Mouse (Mus musculus) forebrain, embryonic 11.5 days (tissue): ENCODE data around the gene Nectin2. TPM values are rescaled to one million over a fixed set of nuclear protein-coding genes. Genes with fewer than 3 reads are reported as not detected.

Source experiments
- ATAC-seq: fragments of 200-750 bp; cut with Nextera tagmentation; replicated peaks from 2 replicates; pipeline ENCODE4 v1.8.0; 2017; ENCODE audit warnings: moderate TSS enrichment; ENCODE audit not compliant: low FRiP score
- DNase-seq: peaks from one replicate; pipeline ENCODE4 v3.0.0-alpha.2; 2017; ENCODE audit warnings: low spot score
- H3K27ac ChIP-seq: fragments of 300-500 bp; sonication (generic); 2 replicates; pipeline ENCODE4 v1.5.1; 2014; ENCODE audit warnings: low read depth, low read length
- H3K27me3 ChIP-seq: fragments of 300-500 bp; sonication (generic); 2 replicates; pipeline ENCODE4 v1.6.1; 2014; ENCODE audit warnings: mild to moderate bottlenecking, low read length, mixed read lengths; ENCODE audit not compliant: control insufficient read depth, insufficient read depth
- H3K36me3 ChIP-seq: fragments of 300-500 bp; sonication (generic); 2 replicates; pipeline ENCODE4 v1.6.1; 2014; ENCODE audit warnings: mild to moderate bottlenecking, low read length, moderate library complexity, mixed read lengths; ENCODE audit not compliant: control insufficient read depth, insufficient read depth
- H3K4me1 ChIP-seq: fragments of 300-500 bp; sonication (generic); replicated peaks from 2 replicates; pipeline ENCODE4 v1.6.1; 2014; ENCODE audit warnings: low read length, mixed read lengths; ENCODE audit not compliant: control insufficient read depth, insufficient read depth
- H3K4me2 ChIP-seq: fragments of 300-500 bp; sonication (generic); 2 replicates; pipeline ENCODE4 v1.6.1; 2014; ENCODE audit warnings: low read depth, mild to moderate bottlenecking, low read length, moderate library complexity, mixed read lengths; ENCODE audit not compliant: severe bottlenecking
- H3K4me3 ChIP-seq: fragments of 300-500 bp; sonication (generic); 2 replicates; pipeline ENCODE4 v1.5.1; 2014; ENCODE audit warnings: low read depth, low read length
- H3K9ac ChIP-seq: fragments of 300-500 bp; sonication (generic); 2 replicates; pipeline ENCODE4 v1.6.1; 2014; ENCODE audit warnings: low read length
- H3K9me3 ChIP-seq: fragments of 300-500 bp; sonication (generic); 2 replicates; pipeline ENCODE4 v1.6.1; 2016; ENCODE audit warnings: low read length, mixed read lengths; ENCODE audit not compliant: control insufficient read depth
- WGBS: fragments of 180-500 bp; shearing (Covaris S2); extraction: QIAGEN DNeasy Blood & Tissue Kit; methylation state at CpG from one replicate; pipeline ENCODE4 v1.1.7; 2014; 5-methylcytosine and 5-hydroxymethylcytosine counted together
- polyA plus RNA-seq: library from polyadenylated mRNA; unstranded; fragments of >200 nt; fragmentation: Nextera tagmentation; extraction: Ambion mirVana; gene quantifications from 2 replicates; pipeline ENCODE4 v1.2.1, GENCODE M21; 2014

Gene Nectin2
- polyA plus RNA-seq, 1 experiment from 2014 or later: 56.0 TPM

DNA sequence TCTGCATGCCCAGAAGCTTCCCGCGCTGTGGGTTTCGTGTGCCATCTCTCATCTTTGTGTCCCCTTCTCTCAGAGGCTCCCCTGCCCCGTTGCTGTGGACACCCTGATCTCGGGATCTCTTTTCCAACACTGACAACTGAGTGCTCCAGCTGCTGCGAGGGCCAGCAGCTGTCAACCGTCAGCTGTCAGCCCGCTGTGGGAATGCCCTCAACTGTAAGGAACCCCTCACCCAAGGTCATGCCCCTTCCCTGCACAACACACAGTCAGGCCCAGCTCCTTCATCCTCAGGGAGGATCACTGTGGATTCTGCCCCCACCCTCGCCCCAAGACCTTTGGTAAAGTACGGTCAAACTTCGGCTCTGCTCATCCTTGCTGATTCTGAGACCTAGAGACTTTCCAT, 12.0 kb upstream of the Nectin2 start:
- Histone ChIP-seq H3K4me2 (no peak overlapping the region), H3K4me3 (no peak overlapping the region), H3K9me3 (no peaks in the 10 kb centered on the region), H3K9ac (no peak overlapping the region), H3K27ac (no peak overlapping the region), H3K36me3 (no peaks in the 10 kb centered on the region), H3K27me3 (no peaks in the 10 kb centered on the region), H3K4me1 (no peaks in the 10 kb centered on the region)
- ATAC-seq (no peak), DNase-seq (no peak)
- 94% methylated on average over 11 of the region's 11 CpGs for WGBS

DNA sequence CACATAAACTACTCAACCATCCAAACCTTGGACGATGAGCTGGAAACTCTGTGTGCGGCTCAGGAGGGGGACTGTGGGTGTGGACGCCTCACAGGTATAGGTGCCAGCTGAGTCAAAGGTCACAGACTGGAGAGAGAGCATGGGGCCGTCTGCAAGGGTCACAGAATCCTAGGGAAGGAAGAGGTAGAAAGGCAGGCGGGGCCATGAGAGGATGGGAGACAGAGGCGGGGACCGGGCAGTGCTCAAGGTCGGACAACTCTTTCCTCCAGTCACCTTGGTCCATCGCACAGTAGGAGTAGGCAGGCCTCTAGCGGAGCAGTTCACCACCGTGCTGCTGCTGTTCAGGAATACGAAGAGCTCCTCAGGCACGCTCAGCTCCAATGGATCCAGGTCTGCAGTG, 9.7 kb upstream of the Nectin2 start:
- Histone ChIP-seq H3K9me3 (no peaks in the 10 kb centered on the region), H3K27ac (no peak overlapping the region), H3K9ac (no peak overlapping the region), H3K36me3 (no peaks in the 10 kb centered on the region), H3K4me3 (no peak overlapping the region), H3K27me3 (no peaks in the 10 kb centered on the region), H3K4me1 (no peaks in the 10 kb centered on the region), H3K4me2 (no peak overlapping the region)
- ATAC-seq: no peak
- no peak for DNase-seq
- WGBS: 93% methylated on average over 13 of the region's 13 CpGs

DNA sequence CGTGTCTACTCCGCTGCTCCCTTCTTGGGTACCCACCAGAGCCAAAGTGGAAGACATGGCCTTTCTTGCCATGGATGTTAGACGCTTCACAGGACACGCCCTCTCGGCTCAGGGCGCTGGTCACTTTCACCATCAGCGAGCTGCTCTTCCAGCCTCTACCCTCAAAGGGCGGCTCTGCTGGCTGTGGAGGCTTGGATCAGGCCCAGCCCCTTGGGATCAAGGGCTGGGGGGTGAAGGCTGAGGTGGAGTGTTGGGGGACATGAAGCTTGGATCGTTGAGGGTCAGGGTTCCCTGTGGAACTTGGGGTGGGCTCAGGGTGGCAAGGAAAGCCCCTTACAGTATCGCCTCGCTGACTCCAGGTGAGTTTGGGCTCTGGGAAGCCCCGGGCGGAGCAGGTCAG, 8.3 kb upstream of the Nectin2 start:
- Histone ChIP-seq H3K4me2 (no peak overlapping the region), H3K9me3 (no peaks in the 10 kb centered on the region), H3K4me1 (no peaks in the 10 kb centered on the region), H3K27ac (no peak overlapping the region), H3K27me3 (no peaks in the 10 kb centered on the region), H3K9ac (no peak overlapping the region), H3K36me3 (no peaks in the 10 kb centered on the region), H3K4me3 (no peak overlapping the region)
- 87% methylated on average over 13 of the region's 13 CpGs for WGBS
- ATAC-seq: no peak
- no peak for DNase-seq

DNA sequence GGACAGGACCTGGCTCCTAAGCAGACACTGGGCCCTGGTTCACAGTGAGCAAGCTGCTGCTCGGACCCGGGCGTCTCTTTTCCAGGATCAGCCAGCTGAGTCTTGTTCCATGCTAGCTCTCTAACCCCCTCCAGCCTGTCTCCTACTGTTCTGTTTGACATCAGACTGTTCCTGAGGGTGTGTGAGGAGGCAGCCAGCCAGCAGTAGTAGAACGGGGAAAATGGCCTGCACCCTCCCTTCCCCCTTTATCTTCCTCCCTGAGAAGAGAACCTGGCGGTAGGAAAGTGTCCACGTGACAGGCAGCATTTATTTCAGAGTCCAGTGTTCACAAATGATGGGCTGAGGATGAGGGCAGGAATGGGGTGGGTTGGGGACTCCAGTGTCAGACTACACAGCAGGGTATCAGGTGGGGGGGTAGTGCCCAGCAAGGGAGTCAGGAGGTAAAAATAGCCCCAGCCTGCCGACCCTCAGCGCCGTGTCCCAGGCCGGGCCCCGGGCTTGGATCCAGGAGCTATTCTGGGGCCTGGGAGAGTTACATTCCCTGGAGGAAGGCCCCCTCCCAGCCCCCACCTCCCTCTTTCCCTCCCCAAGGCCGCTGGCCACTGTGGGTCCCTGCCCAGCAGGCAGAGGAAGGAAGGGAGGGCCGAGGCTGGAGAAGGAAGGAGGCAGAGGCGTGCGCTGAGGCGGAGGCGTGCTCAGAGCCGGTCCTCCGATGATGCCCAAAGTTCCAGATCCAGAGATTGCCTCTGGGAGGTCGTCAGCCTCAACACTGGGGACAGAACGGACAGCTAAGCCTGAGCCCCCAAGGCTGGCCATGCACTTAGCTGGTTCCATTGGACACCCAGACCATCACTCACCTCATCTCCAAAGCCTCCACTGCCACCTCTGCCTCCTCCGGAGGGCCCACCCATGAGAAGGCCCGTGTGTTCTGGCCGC, 5.8 kb upstream of the Nectin2 start:
- 84% methylated on average over 23 of the region's 24 CpGs for WGBS
- H3K4me1 ChIP-seq: no peaks in the 10 kb centered on the region
- no peak for ATAC-seq

DNA sequence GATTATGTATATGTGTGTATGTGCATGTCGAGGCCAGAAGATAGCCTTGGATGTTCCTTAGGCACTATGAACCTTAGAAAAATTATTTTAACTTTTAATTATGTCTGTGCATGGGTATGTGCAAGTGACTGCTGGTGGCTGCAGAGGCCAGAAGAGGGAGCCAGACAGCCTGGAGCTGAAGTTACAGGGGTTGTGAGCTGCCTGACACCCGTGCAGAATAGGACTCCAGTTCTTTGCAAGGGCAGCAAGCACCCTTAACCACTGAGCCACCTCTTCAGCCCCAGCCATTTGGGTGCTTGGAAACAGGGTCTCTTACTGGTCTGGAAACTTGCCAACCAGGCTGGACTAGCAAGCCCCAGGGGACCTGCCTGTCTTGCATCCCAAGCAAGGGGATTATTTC, 4.7 kb upstream of the Nectin2 start:
- H3K27me3 ChIP-seq: no peaks in the 10 kb centered on the region
- no peak overlapping the region for H3K27ac ChIP-seq
- 77% methylated on average over 2 of the region's 2 CpGs for WGBS
- no peak overlapping the region for H3K4me3 ChIP-seq
- no peaks in the 10 kb centered on the region for H3K36me3 ChIP-seq
- DNase-seq: no peak
- no peak overlapping the region for H3K9ac ChIP-seq
- peaks cover 2% of the 10 kb centered on the region; the same call in 1 of the 2 replicates for H3K4me1 ChIP-seq
- no peak for ATAC-seq
- no peak overlapping the region for H3K4me2 ChIP-seq
- no peaks in the 10 kb centered on the region for H3K9me3 ChIP-seq

More for the DNA sequence above, 5.8 kb upstream of the Nectin2 start:
- no peak overlapping the region for H3K4me2 ChIP-seq
- H3K27me3 ChIP-seq: no peaks in the 10 kb centered on the region
- no peak for DNase-seq
- no peak overlapping the region for H3K9ac ChIP-seq
- no peaks in the 10 kb centered on the region for H3K9me3 ChIP-seq
- no peaks in the 10 kb centered on the region for H3K36me3 ChIP-seq
- H3K27ac ChIP-seq: no peak overlapping the region
- no peak overlapping the region for H3K4me3 ChIP-seq

DNA sequence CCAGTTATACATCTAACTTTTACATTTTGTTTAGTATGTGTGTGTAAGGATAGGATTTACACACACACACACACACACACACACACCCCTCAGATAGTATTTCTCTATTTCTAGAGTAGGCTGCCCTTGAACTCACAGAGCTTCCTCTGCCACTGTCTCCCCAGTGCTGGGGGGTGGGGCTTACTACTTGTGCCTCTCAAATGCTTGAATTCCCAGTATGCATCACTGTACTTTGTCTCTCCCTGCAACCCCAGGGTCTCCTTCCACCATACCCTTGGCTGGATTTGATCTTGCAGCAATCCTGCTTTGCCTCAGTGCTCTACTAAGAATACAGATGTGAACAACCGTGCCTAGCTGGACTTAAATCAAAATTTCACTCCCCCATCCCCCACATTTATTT, 3.8 kb upstream of the Nectin2 start:
- H3K9ac ChIP-seq: no peak overlapping the region
- no peak overlapping the region for H3K27ac ChIP-seq
- ATAC-seq (no peak), DNase-seq (no peak)
- peaks cover 2% of the 10 kb centered on the region; the same call in 1 of the 2 replicates for H3K4me1 ChIP-seq
- 88% methylated on average over 1 of the region's 1 CpGs for WGBS
- H3K4me2 ChIP-seq: no peak overlapping the region
- H3K36me3 ChIP-seq: no peaks in the 10 kb centered on the region
- H3K9me3 ChIP-seq: no peaks in the 10 kb centered on the region
- H3K27me3 ChIP-seq: no peaks in the 10 kb centered on the region
- no peak overlapping the region for H3K4me3 ChIP-seq

DNA sequence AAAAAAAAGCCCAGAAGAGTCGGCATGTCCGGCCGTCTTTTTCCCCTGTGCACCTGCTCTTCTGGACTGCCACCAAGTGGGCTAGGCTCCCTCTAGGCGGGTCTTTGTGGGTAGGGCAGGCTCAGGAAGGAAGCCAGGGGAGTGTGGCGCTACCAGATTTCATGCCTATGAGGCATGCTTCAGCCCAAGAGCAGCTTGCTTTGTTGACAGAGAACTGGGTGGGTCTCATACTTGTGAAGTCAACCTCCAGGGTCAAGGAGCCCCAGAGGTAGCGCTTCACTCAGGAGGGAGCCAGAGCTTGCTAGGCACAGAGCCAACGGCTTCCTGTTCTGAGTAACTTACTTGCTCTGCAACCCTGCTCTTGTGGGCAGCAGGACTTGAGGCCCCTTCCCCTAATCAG, 3.3 kb upstream of the Nectin2 start:
- Histone ChIP-seq H3K4me3 (no peak overlapping the region), H3K4me1 (peaks cover 2% of the 10 kb centered on the region; the same call in 1 of the 2 replicates), H3K27me3 (no peaks in the 10 kb centered on the region), H3K27ac (no peak overlapping the region), H3K9me3 (no peaks in the 10 kb centered on the region), H3K4me2 (no peak overlapping the region), H3K36me3 (no peaks in the 10 kb centered on the region), H3K9ac (no peak overlapping the region)
- DNase-seq: no peak
- no peak for ATAC-seq
- WGBS: 87% methylated on average over 7 of the region's 7 CpGs

DNA sequence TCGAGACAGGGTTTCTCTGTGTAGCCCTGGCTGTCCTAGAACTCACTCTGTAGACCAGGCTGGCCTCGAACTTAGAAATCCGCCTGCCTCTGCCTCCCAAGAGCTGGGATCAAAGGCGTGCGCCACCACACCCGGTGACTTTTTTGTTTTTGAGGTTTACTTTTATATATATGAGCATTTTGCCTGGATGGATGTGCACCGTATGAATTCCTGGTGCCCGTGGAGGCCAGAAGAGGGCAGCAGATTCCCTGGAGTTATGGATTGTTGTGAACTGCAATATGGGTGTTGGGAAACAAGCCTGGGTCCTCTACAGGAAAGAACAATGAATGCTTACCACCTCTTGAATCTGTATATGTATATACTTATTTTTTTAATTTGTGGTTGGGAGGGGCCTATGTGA, 2.4 kb upstream of the Nectin2 start:
- no peak overlapping the region for H3K4me3 ChIP-seq
- no peaks in the 10 kb centered on the region for H3K36me3 ChIP-seq
- H3K27me3 ChIP-seq: no peaks in the 10 kb centered on the region
- no peak for ATAC-seq
- WGBS: 80% methylated on average over 8 of the region's 8 CpGs
- peaks cover 7% of the 10 kb centered on the region for H3K4me1 ChIP-seq
- no peak overlapping the region for H3K4me2 ChIP-seq
- no peaks in the 10 kb centered on the region for H3K9me3 ChIP-seq
- no peak overlapping the region for H3K9ac ChIP-seq
- H3K27ac ChIP-seq: no peak overlapping the region
- DNase-seq: no peak

DNA sequence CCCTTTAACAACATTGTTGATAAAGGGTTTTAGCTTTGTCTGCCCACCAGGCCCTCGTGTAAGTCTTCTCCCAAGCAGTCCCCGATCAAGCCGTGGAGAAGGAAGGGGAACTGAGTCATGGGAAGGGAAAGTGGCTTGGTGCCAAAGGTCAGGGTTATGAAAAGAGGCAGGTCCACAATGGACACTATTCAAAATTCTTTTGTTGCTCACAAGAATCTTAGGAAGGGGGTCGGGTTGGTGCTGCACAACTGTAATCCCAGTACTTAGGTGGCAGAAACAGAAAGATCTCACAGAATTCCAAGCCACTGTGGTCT, 744 bp upstream of the Nectin2 start:
- 64% methylated on average over 4 of the region's 4 CpGs for WGBS
- no peak overlapping the region for H3K9ac ChIP-seq

More for the DNA sequence above, 744 bp upstream of the Nectin2 start:
- Histone ChIP-seq H3K9me3 (no peaks in the 10 kb centered on the region), H3K36me3 (no peaks in the 10 kb centered on the region), H3K27me3 (no peaks in the 10 kb centered on the region), H3K4me2 (no peak overlapping the region), H3K4me1 (peaks cover 7% of the 10 kb centered on the region), H3K27ac (no peak overlapping the region), H3K4me3 (no peak overlapping the region)
- ATAC-seq (no peak), DNase-seq (no peak)
